Mouse (Mus musculus) liver, postnatal 0 days (tissue): ENCODE results near the gene Cbr2.

Experiments used
- CTCF ChIP-seq: sonication (generic); IDR thresholded peaks from 2 replicates; pipeline ENCODE4 v1.5.1; 2016; ENCODE audit warnings: antibody characterized with exemption, low read depth
- EP300 ChIP-seq: IDR thresholded peaks from 2 replicates; pipeline ENCODE4 v1.6.1; 2016; ENCODE audit warnings: antibody characterized with exemption, low read depth, mild to moderate bottlenecking

GRCm38 (mm10) chr11:120689365-120689764 is 42.5 kb downstream of the Cbr2 start:
- TF ChIP-seq CTCF (no peak), EP300 (no peak)
